Mouse (Mus musculus): ENCODE data around the gene Mef2c.

The Mef2c gene

GRCm38 (mm10) chr13:83568759-83569256 lies 65.0 kb downstream of the Mef2c start:
- DNase-seq (ENCODE audit: low spot score in 2 of 2), result no peak

- DNase-seq (ENCODE audit: low spot score in 2 of 2), result peak; percentile 55 to 58
Observed at GRCm38 (mm10) chr13:83571973-83572447, 68.2 kb downstream of the Mef2c start.

- no peak for DNase-seq (ENCODE audit: low spot score in 2 of 2)
Observed at GRCm38 (mm10) chr13:83572469-83572868, 68.6 kb downstream of the Mef2c start.

- DNase-seq (ENCODE audit: low spot score in 2 of 2), result no peak
Observed at GRCm38 (mm10) chr13:83573327-83573726, 69.5 kb downstream of the Mef2c start.

- DNase-seq (ENCODE audit: low spot score in 2 of 2), result no peak
Observed at GRCm38 (mm10) chr13:83573855-83574583, 70.2 kb downstream of the Mef2c start.

- no peak for DNase-seq (ENCODE audit: low spot score in 2 of 2)
Observed at GRCm38 (mm10) chr13:83574866-83575265, 71.0 kb downstream of the Mef2c start.

GRCm38 (mm10) chr13:83579410-83579809 lies 75.6 kb downstream of the Mef2c start:
- DNase-seq (ENCODE audit: low spot score in 2 of 2), result no peak

GRCm38 (mm10) chr13:83580856-83581255 lies 77.0 kb downstream of the Mef2c start:
- DNase-seq (ENCODE audit: low spot score in 2 of 2), result no peak

GRCm38 (mm10) chr13:83582564-83582963 lies 78.7 kb downstream of the Mef2c start:
- DNase-seq (ENCODE audit: low spot score in 2 of 2), result no peak

- no peak for DNase-seq (ENCODE audit: low spot score in 2 of 2)
Observed at GRCm38 (mm10) chr13:83583881-83584280, 80.0 kb downstream of the Mef2c start.

- DNase-seq (ENCODE audit: low spot score in 2 of 2), result no peak
Observed at GRCm38 (mm10) chr13:83585359-83585758, 81.5 kb downstream of the Mef2c start.

GRCm38 (mm10) chr13:83588186-83588585 lies 84.4 kb downstream of the Mef2c start:
- DNase-seq (ENCODE audit: low spot score in 2 of 2), result no peak

GRCm38 (mm10) chr13:83590886-83591285 lies 87.1 kb downstream of the Mef2c start:
- DNase-seq (ENCODE audit: low spot score in 2 of 2), result no peak

GRCm38 (mm10) chr13:83595429-83595828 lies 91.6 kb downstream of the Mef2c start:
- DNase-seq (ENCODE audit: low spot score in 2 of 2), result no peak

GRCm38 (mm10) chr13:83596989-83597738 lies 93.3 kb downstream of the Mef2c start:
- DNase-seq (ENCODE audit: low spot score in 2 of 2), result no peak

- no peak for DNase-seq (ENCODE audit: low spot score in 2 of 2)
Observed at GRCm38 (mm10) chr13:83597739-83598210, 93.9 kb downstream of the Mef2c start.

- no peak for DNase-seq (ENCODE audit: low spot score in 2 of 2)
Observed at GRCm38 (mm10) chr13:83600301-83600700, 96.5 kb downstream of the Mef2c start.

GRCm38 (mm10) chr13:83601741-83602140 lies 97.9 kb downstream of the Mef2c start:
- DNase-seq (ENCODE audit: low spot score in 2 of 2), result no peak

- DNase-seq (ENCODE audit: low spot score in 2 of 2), result no peak
Observed at GRCm38 (mm10) chr13:83603373-83604265, 99.8 kb downstream of the Mef2c start.

GRCm38 (mm10) chr13:83604320-83604719 lies 100.5 kb downstream of the Mef2c start:
- DNase-seq (ENCODE audit: low spot score in 2 of 2), result no peak

GRCm38 (mm10) chr13:83604785-83605184 lies 101.0 kb downstream of the Mef2c start:
- DNase-seq (ENCODE audit: low spot score in 2 of 2), result no peak

All from left cerebral cortex, adult 9 months (tissue).